Mouse (Mus musculus) cerebellum, adult 9-10 months (tissue): Measurements from ENCODE around the gene Cux2.
A peak's percentile ranks its signal among the peaks of the same experiment; 100 is the strongest.

Experiments
- DNase-seq: peaks from one replicate; pipeline ENCODE4 v3.0.0; 2022

Cux2 gene

DNA sequence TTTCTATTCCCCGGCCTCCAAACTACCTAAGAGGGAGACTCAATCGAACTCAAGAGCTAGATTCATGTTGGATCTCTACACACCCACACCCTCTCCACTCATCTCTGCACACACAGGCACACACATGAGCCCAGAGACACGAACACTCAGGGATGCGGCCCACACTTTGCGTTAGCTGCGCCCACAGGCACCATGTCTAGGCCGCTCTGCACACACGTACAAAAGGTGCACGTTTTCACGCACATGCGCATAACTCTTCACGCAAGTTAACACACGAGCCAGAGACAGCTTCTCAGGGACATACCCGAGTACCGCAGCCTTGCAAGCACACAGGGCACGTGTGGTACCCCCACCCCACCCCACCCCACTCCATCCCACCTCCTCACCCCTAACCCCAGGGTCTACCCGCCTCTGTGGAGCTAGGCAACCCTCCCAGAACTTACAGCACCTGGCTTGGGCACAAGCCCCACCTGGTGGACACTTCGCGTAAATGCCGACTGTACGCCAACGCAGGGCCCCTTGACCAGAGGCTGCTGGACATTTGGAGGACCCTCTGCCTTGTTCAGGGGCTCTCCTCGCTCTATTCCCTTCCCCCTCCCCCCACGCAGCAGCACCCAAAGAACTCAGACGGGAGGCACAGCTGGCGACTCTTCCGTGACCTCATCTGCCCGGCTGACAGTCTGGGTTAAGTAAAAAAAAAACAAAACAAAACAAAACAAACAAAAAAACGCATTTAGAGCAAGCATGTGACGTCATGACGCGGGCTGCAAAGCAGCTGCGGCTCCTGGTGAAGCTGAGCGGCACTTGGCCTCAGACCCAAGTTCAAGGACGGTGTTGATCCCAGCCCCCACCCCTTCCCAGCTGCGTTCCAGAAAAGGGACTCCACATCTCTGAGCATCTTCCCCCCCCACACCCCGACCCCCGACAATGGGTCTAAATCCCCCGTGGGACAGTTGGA lies 9.4 kb upstream of the Cux2 start:
- DNase-seq, result peak; percentile 59

DNA sequence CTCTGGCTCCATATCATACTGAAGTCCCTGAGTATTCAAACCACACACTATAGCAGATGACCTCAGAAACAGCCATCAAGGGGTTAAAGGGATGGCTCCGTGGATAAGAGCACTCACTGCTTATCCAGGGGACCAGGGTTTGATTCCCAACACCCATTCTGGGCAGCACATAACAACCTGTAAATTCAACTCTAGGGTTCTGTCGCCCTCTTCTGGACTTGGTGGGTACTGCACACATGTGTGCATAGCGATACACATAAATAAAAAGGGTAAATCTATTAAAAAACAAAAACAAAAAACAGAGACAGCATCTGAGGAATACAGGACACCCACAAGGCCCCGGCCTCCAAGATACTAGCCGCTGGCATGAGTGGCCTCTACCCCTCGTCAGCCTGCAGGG lies 7.7 kb upstream of the Cux2 start:
- DNase-seq, result no peak

DNA sequence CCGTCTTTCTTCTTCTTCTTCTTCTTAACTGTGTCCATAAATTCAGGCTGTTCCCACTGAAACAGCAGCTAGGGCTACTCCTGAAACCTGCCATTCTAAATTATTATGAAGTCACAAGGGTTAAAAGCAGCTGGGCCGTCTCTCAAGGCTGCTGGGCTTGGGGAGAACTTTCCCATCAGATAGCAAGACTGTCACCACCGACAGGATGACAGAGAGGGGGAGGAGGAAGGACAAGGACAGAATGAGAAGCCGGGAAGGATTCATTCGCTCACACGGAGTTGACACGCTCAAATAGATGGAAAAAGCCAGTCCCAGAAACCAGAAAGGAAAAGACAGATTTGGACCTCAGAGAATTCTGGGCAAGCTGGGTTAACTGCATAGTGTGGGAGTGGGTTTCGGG lies 6.7 kb upstream of the Cux2 start:
- DNase-seq, result no peak

DNA sequence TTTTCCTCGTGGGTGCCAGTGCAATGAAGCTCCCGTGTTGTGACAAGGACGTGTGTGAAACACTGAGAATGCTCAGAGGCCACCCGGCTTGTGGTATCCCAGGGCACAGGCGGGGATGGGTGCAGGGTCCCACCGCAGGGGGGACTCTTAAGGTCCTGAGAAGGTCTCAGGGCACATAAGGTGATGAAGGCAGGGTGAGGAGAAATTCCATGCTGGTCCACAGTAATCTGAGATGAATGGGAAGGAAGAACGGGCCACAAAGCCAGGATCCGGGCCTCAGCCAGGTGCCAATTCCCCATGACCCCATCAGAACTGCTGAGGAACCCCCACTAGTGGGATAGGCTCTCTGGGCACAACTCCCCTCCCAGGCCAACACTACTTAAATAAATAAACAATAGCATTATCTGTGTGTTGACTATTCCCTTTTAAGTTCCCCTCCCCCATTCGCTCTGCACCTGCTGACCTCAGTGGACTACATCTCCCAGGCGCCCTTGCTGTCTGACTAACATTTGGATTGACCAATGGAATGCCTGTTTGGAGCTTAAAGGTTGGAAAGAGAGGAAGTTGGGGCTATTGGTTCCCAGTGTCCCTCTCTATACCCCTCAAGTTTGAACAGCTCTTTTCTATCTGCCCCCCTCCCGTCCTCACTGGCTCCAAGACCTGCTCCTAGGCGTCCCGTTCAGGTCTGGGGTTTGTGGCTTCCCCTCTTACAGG lies 4.4 kb upstream of the Cux2 start:
- peak; percentile 89 for DNase-seq

DNA sequence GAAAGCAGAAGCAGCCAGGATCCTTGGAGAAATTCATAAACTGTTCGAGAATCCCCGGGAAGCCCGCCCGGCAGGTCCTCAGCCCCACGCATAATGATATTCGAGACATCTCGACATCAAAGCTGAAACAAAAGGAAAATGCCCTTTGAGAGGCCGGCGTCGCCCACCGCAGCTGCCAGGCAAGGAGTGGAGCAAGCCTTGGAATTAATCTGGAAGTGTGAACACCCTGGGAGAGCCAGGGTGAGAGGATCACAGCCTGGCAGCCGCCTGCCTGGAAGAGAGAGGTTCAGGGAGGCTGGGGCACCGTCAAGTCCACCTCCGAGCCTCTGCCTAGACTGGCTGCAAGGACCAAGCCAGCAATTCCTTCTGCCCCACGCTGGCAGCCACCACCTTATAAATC lies 3.7 kb upstream of the Cux2 start:
- DNase-seq, result no peak

DNA sequence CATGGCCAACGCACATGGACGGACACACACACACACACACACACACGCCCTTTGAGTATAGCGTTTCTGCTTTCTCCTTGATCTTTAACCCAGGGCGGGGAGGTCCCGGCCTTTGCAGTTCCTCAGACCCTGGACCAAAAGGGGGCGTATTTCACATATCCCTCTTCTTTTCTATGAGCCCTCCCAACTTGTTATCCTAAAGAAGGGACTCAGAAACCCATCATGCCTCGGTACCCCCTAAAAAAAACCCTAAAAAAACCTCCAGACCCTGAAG lies 867 bp upstream of the Cux2 start:
- peak; percentile 42 for DNase-seq

DNA sequence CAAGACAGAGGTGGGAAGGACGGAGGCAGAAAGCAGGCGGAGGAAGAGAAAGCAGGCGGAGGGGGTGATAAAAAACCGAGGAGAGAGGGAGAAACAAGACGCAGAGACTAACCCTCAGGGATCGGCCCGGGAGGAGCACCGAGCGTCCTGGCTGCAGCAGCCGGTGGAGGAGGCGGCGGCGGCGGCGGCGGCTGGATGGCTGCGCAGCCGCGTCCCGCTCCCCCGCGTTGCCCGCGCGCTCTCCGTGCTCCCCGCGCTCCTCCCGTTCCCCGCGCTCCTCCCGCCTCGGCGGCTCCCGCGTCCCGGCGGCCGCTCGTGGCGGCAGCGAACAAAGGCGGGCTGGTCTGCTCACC lies 262 bp downstream of the Cux2 start:
- peak; percentile 67 for DNase-seq

DNA sequence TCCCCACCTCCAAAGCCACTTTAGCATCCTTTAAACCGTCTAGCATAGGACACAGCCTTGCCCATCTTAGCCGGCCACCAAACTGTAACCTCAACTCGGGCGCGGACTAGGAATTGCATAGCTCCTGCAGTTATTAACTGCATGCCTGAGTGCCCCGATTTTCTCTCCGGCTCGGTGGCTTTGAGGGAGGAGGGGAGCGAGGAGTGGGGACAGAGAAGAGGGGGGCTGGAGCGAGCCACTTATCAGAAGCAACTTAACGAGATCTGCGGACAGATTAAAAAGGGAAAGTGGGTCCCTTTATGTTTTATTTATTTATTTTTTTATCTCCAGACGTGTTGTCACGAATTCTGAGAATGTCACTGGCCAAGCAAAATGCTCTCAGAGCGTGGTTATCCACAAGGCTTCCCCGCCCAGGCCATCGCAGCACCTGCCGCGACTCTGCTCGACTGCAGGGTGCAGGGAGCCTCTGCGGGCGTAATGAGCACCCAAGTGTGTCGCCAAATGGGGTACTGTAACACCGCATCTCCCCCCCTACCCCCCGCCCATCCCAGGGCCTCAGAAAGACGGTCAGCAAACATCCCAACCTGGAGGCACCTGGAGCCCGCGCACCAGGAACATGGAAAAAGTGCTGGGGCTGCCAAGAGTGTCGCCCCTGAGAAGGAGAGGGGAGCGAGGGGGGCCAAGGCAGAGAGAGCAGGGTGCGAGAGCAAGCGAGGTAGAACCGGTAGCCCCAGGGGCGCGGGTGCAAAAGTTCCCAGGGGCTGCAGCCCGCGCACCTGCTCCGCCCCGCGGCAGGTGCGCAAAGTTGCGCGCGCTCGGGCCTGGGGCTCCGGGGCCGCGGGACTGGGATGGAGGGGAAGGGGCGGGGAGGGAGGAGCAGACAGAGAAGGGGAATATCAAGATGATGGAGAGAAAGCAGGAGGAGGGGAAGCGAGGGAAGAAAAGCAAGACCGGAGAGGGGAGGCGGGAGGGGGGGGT lies 927 bp downstream of the Cux2 start:
- peak; percentile 50 for DNase-seq

DNA sequence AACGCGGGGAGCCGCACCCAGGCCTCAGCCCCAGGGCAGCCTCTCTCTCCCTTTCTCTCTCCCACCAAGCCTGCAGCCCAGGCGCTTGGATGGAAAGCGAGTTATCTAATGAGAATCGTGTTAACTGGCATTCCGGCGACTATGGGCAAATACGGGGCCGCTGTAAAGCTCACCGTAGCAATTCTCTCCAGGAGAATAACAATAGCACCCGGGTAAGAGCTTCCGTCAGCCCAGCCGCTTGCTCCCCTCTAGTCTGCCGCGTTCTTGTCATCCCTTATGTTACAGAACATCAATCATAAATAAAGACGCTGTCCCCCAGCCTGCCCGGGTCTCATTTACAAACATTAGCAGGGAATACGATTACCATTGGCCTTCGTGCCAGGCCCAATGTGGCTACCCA lies 1.6 kb downstream of the Cux2 start:
- peak; percentile 42 for DNase-seq

DNA sequence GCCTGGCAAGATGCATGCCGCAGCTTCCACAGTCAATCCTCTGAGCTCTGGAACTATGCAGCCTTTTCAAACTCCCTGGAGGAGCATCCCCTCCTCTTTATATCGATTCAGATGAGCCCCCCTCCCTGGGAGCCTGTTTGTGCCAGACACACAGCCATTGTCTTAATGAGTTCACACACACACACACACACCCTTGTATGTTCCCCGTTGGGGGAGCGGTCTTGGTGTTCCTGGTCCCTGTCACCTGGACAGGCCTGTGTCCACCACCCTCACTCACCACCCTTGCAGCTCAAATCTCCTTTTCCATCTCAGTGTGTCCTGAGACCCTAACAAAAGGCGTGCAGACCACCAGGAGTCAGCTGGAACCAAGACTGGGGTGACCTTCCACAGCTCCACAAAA lies 2.1 kb downstream of the Cux2 start:
- no peak for DNase-seq

DNA sequence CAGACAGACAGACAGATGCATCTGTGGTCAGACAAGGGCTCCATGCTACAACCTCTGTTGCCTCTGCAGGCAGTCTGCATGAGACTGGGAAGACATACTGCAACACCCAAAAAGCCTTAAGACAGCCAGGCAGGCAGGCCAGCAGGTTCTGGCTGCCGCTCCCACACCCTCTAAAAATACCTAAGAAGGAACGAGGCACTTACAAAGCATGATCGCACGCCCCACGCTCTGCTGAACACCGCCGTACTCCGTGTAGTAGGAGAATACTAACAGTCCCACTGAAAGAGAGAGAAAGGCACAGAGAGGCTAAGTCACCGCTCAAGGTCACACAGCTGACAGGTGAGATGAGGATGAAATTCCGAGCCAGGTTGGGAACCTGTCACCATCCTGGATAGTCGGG lies 6.3 kb downstream of the Cux2 start:
- no peak for DNase-seq

DNA sequence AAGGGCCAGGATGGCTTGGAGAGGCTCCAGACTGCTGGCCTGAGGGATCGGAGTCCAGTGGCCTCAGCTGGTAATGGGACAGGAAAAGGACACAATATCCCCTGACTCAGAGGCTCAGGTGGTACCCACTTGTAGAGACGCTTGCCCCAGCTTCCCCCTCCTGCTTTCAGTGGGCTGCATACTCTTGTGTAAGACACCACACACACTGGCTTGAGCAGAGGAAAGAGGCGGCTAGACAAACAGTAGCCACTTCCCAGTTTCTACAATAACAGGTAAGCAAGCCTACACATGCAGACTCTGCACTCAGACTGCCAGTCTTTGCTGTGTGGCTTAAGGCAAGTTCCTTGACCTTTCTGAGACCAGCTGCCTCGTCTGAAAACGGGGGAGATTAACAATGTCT lies 14.6 kb downstream of the Cux2 start:
- DNase-seq, result no peak

DNA sequence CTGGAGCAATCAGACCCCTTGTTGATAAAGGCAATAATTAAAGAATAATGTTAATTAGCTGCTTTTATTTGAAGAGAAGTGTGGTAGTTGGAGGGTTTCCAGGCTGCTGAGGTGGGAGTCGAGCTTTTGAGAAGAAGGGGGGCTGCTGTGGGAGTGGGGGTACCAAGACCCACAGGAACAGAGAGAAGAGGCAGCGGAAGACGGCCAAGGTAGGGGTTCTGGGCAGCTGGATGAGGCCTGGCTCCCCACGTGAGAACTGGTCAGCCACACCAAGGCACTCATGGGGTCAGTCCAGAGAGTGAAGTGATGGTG lies 16.8 kb downstream of the Cux2 start:
- no peak for DNase-seq

DNA sequence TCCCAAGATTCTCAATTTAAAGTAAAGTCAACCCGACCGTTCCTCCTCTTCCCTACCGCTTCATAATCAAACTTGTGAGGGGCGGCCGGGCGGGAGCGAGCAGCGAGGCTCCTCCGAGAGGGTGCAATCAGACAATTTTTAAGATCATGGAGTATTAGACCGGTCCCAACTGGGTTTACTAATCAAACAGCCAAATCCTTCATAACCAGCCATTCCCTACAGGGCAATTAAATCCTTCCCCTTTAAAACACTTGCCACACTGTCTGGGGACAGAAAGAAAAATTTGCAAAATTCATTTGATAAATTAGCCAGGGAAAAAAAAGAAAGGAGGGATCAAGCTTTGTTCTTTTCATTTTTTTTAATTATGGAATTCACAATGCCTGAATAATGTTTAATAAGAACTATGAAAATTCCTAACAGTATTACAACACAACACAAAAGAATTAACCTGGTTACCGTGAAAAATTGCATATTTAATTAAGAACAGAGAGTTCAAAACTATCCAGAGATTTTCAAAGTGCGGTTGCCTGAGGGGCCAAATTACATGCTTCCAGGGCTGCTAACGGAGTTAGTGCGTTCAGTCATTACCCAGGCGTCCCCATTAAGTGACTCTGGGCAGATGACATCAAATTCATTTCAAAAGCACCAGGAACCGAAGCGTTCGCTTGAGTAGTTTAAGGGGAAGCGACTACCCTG lies 17.3 kb downstream of the Cux2 start:
- no peak for DNase-seq

DNA sequence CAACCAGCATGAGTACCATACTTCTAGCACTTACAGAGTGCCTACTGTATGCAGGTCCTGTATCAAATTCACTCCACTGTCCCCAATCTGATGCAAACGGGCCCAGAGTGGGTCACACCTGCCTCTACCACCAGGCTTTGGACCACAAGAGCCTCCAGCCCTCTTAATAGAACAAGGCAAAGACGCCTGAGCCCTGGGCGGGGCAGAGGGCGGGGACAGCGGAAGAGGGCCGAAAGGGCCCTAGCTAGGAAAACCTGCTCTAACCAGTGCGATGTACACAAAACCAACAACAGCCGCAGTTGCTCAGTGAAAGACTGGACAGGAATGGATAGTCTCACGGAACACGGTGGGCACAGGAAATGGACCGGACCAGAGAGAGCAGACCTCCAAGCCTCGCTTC lies 18.8 kb downstream of the Cux2 start:
- DNase-seq, result no peak

DNA sequence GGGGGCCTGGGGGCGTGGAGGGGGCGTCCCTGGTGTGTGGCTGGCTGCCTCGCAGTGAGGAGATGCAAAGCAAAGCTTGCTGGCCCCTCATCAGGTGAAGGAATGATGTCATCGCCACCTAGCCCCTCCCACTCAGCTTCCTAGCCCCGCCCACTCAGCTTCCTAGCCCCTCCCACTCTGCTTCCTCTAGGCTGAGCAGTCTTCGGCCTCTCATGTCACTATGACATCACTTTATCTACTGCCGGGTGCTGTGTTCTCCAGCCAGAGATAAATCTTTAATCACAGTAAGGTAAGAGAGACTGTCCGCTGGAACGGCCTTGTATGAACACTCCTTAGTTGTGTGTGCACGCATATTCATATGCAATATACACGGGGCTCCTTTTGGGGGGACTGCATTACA lies 19.3 kb downstream of the Cux2 start:
- no peak for DNase-seq

DNA sequence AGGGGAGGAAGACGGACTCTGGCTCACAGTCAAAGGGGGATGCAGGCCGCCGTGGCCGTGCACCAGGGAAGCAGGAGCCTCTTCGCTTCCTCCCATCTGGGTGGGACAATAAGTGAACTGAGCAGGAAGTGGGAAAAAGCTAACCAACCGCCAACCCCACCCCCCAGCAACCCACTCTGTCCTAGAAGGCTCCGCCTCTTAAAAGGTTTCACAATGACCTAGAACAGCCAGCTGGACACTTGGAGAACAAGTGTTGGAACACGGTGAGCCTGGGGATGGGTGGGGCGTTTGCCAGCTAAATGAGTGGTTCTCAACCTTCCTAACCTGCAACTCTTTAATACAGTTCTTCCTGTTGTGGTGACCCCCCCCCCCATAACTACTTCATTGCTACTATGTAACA lies 23.1 kb downstream of the Cux2 start:
- no peak for DNase-seq

DNA sequence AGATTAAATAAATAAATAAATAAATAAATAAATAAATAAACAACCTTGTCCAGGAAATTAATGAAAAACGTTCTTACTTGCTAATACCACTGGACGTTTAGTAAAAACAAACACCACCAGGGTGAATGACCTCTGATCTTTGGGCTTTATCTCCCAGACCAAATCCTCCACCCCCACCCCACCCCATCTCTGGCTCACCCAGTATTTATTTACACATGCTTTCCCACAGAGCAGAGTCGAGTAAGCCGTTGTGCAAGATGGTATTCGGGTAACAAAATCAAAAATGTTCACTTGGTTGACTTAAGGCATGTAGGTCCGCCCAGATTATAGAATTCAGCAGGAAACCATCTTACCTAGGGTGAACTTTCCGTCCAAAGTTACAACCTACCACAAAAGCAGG lies 23.6 kb downstream of the Cux2 start:
- no peak for DNase-seq

DNA sequence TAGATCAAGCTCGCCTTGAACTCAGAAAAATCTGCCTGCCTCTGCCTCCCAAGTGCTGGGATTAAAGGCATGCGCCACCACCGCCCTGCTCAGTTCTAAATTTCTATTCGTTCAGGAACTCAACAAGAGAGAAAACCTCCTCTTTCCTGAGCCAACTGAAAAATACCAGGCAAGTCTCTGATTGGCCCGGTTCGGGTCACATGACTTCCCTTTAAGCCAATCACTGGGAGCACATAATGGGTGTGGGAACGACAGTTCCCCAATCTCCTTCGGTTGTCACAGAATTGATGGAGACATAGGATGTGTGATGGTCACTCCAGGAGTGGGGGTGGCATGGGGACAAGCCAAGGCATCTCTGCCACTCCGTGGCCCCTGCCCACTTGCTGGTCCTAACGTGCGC lies 24.8 kb downstream of the Cux2 start:
- no peak for DNase-seq

DNA sequence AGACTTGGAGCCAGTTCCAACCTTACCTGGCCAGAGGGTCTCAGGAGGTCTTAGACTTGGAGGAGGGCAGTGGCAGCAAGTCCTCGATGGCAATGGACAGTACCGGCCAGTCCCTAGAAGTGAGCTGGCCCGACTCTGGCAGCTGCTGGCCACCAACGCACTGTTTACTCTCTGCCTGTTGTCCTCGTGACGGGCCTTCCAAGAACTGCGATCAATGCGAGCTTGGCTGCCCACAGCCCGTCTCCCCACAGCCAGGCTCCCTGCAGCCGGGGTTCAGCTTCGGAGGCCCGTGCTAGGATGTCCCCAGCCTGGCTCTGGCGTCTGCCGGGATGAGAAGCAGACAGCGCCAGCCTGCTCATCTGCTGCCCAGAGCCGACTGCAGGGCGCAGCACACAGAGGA lies 30.6 kb downstream of the Cux2 start:
- no peak for DNase-seq

DNA sequence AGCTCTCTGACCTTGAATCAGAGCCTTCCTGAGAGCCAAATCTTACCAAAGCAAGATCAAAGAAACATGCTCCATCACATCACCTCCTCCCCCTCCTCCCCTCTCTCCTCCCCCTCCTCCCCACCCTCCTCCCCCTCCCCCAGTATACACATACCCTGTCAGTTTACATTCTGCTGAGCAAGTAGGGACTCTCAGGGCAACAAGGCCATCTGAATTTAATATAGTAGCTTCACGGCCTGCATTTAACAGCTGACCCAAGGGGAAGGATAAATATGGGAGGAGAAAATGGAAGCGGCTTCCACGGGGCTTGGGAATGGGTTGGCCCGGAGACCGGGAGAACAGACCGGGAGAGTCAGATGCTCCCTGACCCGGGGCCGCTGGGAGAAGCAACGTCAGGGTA lies 32.1 kb downstream of the Cux2 start:
- DNase-seq, result no peak

DNA sequence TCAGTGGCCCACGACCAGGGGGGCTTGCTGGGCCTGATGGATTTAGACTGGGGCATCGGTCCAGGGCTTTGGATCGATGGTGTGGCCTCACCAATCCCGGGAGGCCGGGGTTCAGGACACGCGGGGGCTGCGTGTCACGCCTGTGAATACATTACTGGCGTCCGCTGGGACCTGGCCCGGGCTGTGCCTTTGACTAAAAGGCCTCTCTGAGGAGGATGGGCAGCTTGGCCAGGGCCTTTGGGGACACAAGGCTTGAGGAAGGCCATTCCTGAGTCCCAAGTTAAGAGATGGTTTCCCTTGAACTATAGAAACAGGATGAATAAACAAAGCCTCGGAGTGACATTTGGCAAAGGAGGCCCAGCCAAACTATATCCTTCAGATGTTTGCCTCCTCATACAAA lies 32.6 kb downstream of the Cux2 start:
- DNase-seq, result no peak

DNA sequence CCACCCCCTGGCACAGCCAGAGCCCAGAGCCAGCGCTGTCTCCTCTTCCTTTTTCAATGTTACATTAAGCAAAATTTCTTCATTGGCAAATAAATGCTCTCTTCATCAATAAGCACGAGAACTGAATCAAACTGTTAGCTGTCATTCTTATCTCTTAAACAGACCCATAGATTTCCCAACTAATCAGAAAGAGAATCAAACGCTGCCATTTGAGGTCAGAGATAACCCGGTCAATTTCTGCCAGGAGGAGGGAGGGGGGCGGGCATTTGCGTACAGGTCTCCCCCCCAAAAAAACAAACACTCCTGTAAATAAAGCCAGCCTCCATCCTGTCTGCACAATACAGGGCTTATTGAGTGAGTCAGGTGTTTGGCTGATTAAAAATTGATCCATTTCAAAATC lies 33.2 kb downstream of the Cux2 start:
- DNase-seq, result no peak
